Mouse (Mus musculus) testis, postnatal 10 days (tissue): ENCODE data around the gene Chm.
"Not testable (repeated sequence)": the region's sequence is repeated elsewhere in the genome, so short reads cannot be mapped to it uniquely, and the experiment has no call there.

ENCODE experiments used
- DNase-seq: peaks from one replicate; pipeline ENCODE4 v3.0.0; 2021; ENCODE audit warnings: low spot score

Chm gene

DNA sequence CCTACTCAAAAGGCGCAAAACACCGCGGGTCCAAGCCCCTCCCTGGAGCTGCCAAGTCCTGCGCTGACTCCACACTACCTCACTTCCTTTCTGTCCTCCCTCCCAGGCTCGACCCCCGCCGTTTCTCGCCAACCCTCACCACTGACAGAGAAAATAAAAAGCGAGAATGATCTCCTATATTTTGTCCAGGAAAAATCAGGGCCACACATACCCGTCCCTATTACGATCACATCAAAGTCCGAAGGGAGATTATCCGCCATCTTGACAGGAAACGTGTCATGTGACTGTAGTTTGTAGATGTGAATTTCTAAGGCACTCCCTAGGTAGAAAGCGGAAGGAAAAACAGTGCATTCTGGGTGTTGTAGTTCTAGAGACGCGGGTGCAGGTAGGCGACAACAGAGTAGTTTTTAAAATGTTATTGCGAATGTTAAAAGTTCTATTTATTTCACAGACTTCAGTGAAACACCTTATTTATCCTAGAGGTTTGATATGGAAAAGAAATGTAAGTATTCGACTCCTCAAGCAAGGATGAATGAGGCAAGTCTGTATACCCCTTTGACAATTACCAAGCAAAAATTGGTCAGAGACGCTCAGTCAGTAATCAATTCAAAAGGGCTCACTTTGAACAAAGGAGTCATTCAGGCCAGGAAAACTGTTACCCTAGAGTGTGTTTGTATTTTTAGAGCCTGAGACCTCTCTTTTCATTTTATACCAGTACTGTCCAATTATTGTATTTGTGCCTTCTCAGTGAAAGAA, at the start of gene Chm:
Chm (minus strand) TSS at position 288 of the 756 bp plus-strand sequence.
- DNase-seq = peak; percentile 49

DNA sequence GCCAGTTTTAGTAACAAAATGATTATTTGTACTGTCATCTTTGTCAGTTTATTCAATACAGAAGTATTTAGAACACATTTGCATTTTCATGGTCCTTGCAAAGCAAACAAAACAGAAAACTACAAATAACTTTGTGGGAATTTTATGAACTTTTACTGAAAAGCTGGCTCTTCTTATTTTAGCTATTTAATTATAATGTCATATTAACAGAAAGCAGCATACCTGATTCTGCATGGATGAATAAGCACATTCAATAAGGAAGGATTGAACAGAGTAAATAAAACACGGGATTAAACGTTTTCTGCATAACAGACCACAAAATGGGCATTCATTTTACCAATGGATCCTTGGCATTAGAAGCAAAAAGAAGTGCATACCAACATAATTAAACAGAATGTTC, 8.6 kb upstream of the Chm start:
- no peak for DNase-seq

DNA sequence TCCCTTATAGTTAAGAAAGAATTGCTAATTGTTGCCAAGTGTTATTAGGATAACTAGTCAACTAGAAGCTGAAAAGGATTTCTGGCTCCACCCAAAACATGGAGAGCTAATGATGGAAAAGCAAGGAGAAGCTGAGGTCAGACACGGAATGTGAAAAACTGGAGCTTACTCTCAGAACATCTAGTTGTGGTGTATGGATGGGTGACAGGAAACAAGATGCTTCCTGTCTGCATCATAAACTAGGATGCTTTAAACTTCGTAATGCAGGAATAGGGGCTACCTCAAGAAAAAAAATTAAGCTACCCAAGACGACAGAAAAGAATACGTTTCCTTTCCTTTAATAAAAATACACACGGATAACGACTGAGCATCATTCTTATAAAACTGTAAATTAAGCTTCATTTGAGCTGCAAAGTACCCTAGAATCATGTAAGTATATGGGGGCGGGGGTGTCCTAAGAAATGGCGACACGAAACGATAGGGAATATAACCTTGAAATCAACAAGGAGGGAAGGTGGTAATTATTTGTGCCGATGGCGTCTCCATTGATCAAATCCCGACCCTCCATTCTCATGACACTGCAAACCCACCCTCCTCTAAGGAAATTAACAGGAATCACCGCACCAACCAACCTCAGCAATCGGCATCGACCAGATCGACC, 618 bp downstream of the Chm start:
- DNase-seq = no peak

DNA sequence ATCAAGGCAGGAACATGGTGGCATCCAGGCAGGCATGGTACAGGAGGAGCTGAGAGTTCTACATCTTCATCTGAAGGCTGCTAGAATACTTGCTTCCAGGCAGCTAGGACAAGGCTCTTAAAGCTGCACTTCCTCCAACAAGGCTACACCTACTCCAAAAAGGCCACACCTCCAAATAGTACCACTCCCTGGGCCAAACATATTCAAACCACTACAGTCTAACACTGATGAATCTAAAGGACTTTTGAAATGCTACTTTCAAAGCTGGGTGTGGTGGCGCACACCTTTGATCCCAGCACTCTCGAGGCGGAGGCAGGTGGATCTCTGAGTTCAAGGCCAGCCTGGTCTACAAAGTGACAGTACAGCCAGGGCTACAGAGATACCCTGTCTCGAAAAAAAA, 4.5 kb downstream of the Chm start:
- DNase-seq = not testable (repeated sequence)

DNA sequence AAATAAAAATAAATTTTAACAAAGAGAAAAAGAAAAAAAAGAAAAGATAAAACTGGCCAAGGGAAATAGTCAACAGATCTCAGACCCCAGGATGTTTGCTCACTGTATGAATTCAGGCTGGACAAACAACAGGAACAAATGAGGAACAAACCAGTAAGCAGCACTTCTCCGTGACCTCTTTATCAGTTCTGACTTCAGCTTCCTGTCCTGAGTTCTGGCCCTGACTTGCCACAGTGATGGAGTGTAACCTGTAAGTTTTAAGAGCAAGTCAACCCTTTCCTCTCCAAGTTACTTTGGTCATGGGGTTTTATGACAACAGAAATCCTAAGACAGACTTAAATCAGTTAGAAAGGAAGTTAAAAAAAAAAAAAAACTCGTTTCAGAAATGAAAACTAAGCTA, 12.6 kb downstream of the Chm start:
- DNase-seq = no peak

DNA sequence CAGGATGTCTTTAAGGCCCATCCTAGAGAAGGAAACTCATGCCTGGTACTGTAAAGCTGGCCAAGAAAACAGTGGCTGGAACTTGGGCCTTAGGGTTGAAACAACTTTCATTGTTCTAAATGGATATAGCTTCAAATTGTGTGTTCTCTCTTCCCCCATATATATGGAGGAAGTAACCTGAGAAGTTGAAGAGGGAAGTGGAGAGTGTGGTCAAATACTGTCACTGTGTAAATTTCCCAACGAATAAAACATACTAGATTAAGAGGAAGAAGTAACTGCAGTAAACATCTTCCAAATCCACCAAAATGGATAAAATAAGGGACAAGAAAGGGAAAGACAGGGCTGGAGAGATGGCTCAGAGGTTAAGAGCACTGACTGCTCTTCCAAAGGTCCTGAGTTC, 13.0 kb downstream of the Chm start:
- DNase-seq = no peak

DNA sequence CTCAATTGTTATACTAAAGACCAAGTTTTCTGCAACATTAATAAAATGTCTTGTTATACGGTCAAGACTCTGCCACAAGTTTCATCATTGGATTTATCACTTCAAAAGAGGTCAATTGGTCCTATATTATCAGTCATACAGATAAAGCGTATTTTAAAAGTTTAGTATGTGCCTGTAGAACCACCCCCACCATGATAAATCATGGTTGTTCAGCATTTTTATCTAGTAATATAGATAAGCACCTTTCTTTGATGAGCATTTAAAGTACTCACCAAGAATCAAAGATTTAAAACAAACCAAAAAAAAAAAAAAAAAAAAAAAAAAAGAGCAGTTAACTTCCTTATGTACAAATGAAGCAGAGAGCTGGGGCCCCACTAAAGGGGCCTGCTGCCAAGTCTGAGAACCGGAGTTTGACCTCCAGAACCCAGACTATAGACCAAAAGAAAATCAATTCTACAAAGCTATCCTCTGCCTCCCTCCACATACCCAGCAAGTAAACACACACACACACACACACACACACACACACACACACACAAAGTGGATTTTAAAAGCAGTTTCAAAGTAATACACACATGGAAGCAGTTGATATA, 25.0 kb downstream of the Chm start:
- DNase-seq = no peak

DNA sequence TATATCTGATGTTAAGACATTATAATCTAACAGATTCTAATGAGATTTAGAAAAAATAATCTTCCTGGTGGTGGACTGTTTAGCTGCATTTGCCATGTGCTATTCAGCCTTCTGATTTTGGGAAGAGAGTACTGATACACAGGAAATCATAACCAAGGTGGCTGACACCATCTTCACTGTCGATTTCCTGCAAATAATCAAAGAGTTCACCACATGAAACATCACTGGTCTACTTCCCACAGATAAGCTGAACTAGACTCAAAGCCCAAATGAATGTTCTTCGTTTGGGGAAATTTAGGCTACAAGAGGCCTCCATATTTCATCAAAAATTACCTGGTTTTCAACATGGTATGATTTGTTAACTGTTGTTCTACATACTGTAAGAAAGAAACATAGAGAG, 101.1 kb downstream of the Chm start:
- no peak for DNase-seq

DNA sequence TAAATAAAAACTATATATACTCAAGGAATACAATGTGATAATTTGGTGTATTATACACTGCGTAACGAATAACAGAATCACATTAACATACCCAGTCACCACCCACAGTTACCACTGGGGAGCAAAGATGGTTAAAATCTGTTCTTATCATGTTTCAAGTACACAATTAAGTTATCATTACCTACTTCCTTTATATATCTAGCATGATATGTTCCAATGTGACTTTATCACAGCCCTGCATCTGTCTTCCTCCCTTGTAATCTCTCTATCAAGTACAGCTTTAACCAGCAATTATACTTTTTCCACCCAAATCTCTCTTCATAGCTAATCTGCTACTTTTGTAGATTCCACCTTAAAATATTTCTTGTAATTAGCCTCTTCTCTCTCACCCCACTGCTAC, 109.3 kb downstream of the Chm start:
- DNase-seq = no peak

DNA sequence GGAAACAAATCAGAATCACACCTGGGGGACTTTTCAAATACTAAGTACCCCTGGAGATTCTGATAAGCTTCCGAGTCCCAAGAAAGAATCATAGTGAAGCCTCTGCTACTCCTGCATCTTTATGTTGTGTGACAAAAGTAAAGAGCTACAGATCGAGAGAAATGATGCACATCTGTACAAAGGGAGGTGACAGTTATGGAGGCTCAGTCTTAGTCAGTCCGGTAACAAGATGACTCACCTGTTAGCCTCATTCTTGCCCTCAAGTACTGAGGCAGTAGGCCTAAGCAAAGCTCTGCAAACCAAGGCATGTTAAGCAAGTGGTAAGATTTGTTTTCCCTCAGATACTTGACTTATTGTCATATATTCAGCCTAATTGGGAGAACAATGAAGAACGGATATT, 110.5 kb downstream of the Chm start:
- no peak for DNase-seq

DNA sequence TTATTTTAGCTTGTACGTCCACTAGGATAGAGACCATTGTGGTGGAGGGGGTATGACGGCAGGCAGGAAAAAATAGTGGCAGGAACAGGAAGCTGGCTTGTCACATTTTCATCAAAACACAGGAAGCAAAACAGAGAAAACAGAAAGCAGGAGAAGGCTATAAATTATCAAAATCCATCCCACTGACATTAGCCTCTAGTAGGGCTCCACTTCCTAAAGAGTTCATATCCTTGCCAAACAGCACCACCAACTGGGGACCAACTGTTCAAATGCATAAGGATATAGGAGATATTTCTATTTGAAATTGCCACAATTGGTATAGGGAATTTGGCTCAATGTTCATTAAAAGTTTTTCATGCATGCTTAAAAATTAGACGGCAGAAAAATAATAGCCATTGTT, 181.7 kb downstream of the Chm start:
- no peak for DNase-seq

DNA sequence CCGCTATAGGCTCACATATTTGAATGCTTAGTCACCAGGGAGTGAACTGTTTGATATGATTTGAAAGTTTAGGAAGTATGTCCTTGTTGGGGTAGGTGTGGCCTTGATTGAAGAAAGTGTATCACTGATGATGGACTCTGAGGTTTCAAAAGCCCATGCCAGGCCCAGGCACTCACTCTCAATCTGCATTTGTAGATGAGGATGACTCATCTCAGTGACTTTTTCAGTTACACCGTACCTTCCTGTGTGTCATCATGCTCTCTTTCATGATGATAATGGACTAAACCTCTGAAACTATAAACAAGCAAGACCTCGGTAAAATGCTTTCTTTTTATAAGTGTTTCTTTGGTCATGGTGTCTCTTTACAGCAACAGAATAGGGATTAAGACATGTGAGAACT, 183.1 kb downstream of the Chm start:
- DNase-seq = no peak
